Mouse (Mus musculus): Measurements from ENCODE around the gene Caps2. TPM values are rescaled to one million over a fixed set of nuclear protein-coding genes. Genes with fewer than 3 reads are reported as not detected.

The Caps2 gene
- total RNA-seq, 2 experiments from 2014 or later, result 0.20 to 0.34 TPM

Other genes starting within 250 kb of the Caps2 start
- gene Krr1, start 191.0 kb upstream of the Caps2 start, total RNA-seq (2021), result 10 to 100 TPM; 31.0 to 33.5 TPM
- under 1 TPM; 0.53 to 0.75 TPM for gene Glipr1, start 161.0 kb upstream of the Caps2 start, total RNA-seq (2021)
- not detected for gene Glipr1l1, start 103.4 kb upstream of the Caps2 start, total RNA-seq (2021)
- not detected for gene Glipr1l2, start 80.3 kb upstream of the Caps2 start, total RNA-seq (2021)
- gene Glipr1l3, start 3.3 kb upstream of the Caps2 start, total RNA-seq (2021), result not detected
- 10 to 100 TPM; 67.1 to 68.4 TPM for gene Kcnc2, start 107.5 kb downstream of the Caps2 start, total RNA-seq (2021)

Data from left cerebral cortex, postnatal 14 days (tissue).